Mouse (Mus musculus): ENCODE measurements around the gene Cdsn. TPM values are rescaled to one million over a fixed set of nuclear protein-coding genes. Genes with fewer than 3 reads are reported as not detected.

The Cdsn gene
- polyA plus RNA-seq, 1 experiment from 2014 or later, result 0.50 TPM

DNA sequence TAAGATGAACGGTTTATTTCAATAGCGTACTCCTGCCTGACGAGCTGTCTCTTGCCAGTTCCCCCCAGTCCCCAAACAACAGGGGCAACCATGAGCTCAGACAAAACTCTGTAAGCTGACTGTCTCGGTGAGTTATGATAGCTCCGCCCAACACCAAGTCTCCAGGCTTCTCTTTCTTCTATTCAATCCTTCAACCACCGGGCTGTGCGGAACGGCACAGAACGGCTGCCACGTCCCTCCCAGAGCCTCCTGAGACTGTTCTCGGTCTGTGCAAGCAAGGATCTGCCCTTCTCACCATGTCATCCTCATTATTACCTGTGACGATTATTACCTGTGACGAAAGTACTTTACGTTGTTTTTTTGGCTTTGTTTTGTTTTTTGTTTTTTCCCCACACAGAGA is 18.9 kb downstream of the Cdsn start:
- ATAC-seq (ENCODE audit: insufficient number of reproducible peaks, insufficient read depth, low FRiP score, low read depth), result no peak
- Histone ChIP-seq H3K4me3 (ENCODE audit: control insufficient read depth in 1 of 2, insufficient read depth in 1 of 2, low read depth in 1 of 2, low read length in 2 of 2) (no peak overlapping the region), H3K9me3 (ENCODE audit: control insufficient read depth, low read length) (no peaks in the 10 kb centered on the region), H3K27me3 (ENCODE audit: control insufficient read depth, insufficient read depth, low read length) (peaks cover 26% of the 10 kb centered on the region), H3K36me3 (ENCODE audit: control insufficient read depth, insufficient read depth, low read length) (no peaks in the 10 kb centered on the region), H3K9ac (ENCODE audit: low read length) (no peak overlapping the region), H3K4me1 (ENCODE audit: control insufficient read depth in 2 of 2, insufficient read depth in 2 of 2, low read length in 2 of 2) (peaks cover 0 to 6% of the 10 kb centered on the region in 2 experiments; a peak in 2 of 4 replicates), H3K27ac (replicated peaks in 1 of 2; ENCODE audit: control insufficient read depth in 1 of 2, insufficient read depth in 1 of 2, low read depth in 2 of 2, low read length in 2 of 2) (no peak overlapping the region), H3K4me2 (ENCODE audit: low read length) (no peak overlapping the region)
- 85% methylated on average over 14 of the region's 14 CpGs for WGBS

- Histone ChIP-seq H3K4me2 (ENCODE audit: low read length) (no peak overlapping the region), H3K4me1 (ENCODE audit: control insufficient read depth in 2 of 2, insufficient read depth in 2 of 2, low read length in 2 of 2) (peaks cover 0 to 6% of the 10 kb centered on the region in 2 experiments; a peak in 2 of 4 replicates), H3K27me3 (ENCODE audit: control insufficient read depth, insufficient read depth, low read length) (peaks cover 32% of the 10 kb centered on the region), H3K27ac (replicated peaks in 1 of 2; ENCODE audit: control insufficient read depth in 1 of 2, insufficient read depth in 1 of 2, low read depth in 2 of 2, low read length in 2 of 2) (no peak overlapping the region), H3K9ac (ENCODE audit: low read length) (no peak overlapping the region), H3K4me3 (ENCODE audit: control insufficient read depth in 1 of 2, insufficient read depth in 1 of 2, low read depth in 1 of 2, low read length in 2 of 2) (no peak overlapping the region), H3K9me3 (ENCODE audit: control insufficient read depth, low read length) (no peaks in the 10 kb centered on the region), H3K36me3 (ENCODE audit: control insufficient read depth, insufficient read depth, low read length) (no peaks in the 10 kb centered on the region)
- 94% methylated on average over 7 of the region's 7 CpGs for WGBS
- no peak for ATAC-seq (ENCODE audit: insufficient number of reproducible peaks, insufficient read depth, low FRiP score, low read depth)
Measured at GRCm38 (mm10) chr17:35571477-35571876, 19.5 kb downstream of the Cdsn start.

- 17% methylated on average over 6 of the region's 6 CpGs for WGBS
- no peaks in the 10 kb centered on the region for H3K36me3 ChIP-seq (ENCODE audit: control insufficient read depth, insufficient read depth, low read length)
- peaks cover 10% of the 10 kb centered on the region for H3K27me3 ChIP-seq (ENCODE audit: control insufficient read depth, insufficient read depth, low read length)
- H3K4me2 ChIP-seq (ENCODE audit: low read length), result no peak overlapping the region
- H3K27ac ChIP-seq (replicated peaks in 1 of 2; ENCODE audit: control insufficient read depth in 1 of 2, insufficient read depth in 1 of 2, low read depth in 2 of 2, low read length in 2 of 2), result no peak overlapping the region
- H3K9me3 ChIP-seq (ENCODE audit: control insufficient read depth, low read length), result no peaks in the 10 kb centered on the region
- H3K4me1 ChIP-seq (ENCODE audit: control insufficient read depth in 2 of 2, insufficient read depth in 2 of 2, low read length in 2 of 2), result no peaks in the 10 kb centered on the region
- no peak overlapping the region for H3K9ac ChIP-seq (ENCODE audit: low read length)
- ATAC-seq (ENCODE audit: insufficient number of reproducible peaks, insufficient read depth, low FRiP score, low read depth), result no peak
- H3K4me3 ChIP-seq (ENCODE audit: control insufficient read depth in 1 of 2, insufficient read depth in 1 of 2, low read depth in 1 of 2, low read length in 2 of 2), result no peak overlapping the region
Measured at GRCm38 (mm10) chr17:35578211-35578610, 26.3 kb downstream of the Cdsn start.

GRCm38 (mm10) chr17:35582900-35583299 is 31.0 kb downstream of the Cdsn start:
- no peak for ATAC-seq (ENCODE audit: insufficient number of reproducible peaks, insufficient read depth, low FRiP score, low read depth)
- WGBS, result 85% methylated on average over 1 of the region's 1 CpGs
- no peaks in the 10 kb centered on the region for H3K36me3 ChIP-seq (ENCODE audit: control insufficient read depth, insufficient read depth, low read length)

DNA sequence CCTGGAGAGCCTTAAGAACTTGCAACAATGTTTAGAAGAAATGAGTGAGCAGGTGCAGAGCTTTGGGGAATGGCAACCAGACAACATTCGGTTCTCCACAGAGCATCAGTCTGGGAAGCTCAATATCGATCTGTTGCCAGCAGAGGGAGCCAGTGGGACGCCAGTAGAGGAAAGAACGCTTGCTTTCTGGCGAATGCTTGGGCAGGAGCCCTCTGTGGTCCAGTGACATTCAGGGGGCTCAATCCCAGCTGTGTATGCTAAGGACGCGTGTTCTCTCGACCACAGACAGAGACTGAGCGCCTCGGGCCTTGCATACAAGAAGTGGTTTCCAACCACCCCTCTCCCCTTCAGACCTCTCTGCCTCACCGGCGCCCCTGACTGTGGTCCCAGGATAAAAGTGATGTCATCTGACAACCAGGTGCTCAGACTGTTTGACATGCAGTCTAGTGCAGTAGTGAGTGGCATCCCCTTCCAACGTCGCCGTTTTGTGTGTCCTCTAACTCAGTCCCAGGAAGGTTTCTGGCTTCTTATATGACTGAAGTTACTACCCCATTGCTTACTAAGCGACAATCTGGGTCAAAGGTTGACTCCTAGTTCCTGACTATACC is 32.5 kb downstream of the Cdsn start:
- Histone ChIP-seq H3K4me3 (ENCODE audit: control insufficient read depth in 1 of 2, insufficient read depth in 1 of 2, low read depth in 1 of 2, low read length in 2 of 2) (no peak overlapping the region), H3K4me2 (ENCODE audit: low read length) (peak overlapping the region; percentile 46), H3K9ac (ENCODE audit: low read length) (no peak overlapping the region), H3K9me3 (ENCODE audit: control insufficient read depth, low read length) (peaks cover 3% of the 10 kb centered on the region; the same call in 1 of the 2 replicates), H3K27ac (replicated peaks in 1 of 2; ENCODE audit: control insufficient read depth in 1 of 2, insufficient read depth in 1 of 2, low read depth in 2 of 2, low read length in 2 of 2) (no peak overlapping the region), H3K36me3 (ENCODE audit: control insufficient read depth, insufficient read depth, low read length) (no peaks in the 10 kb centered on the region), H3K27me3 (ENCODE audit: control insufficient read depth, insufficient read depth, low read length) (no peaks in the 10 kb centered on the region), H3K4me1 (ENCODE audit: control insufficient read depth in 2 of 2, insufficient read depth in 2 of 2, low read length in 2 of 2) (peaks cover 0 to 2% of the 10 kb centered on the region in 2 experiments; a peak in 1 of 4 replicates)
- ATAC-seq (ENCODE audit: insufficient number of reproducible peaks, insufficient read depth, low FRiP score, low read depth), result no peak
- WGBS, result 14% methylated on average over 16 of the region's 16 CpGs

More at GRCm38 (mm10) chr17:35582900-35583299, 31.0 kb downstream of the Cdsn start:
- H3K27ac ChIP-seq (replicated peaks in 1 of 2; ENCODE audit: control insufficient read depth in 1 of 2, insufficient read depth in 1 of 2, low read depth in 2 of 2, low read length in 2 of 2), result no peak overlapping the region
- peaks cover 0 to 2% of the 10 kb centered on the region in 2 experiments; a peak in 1 of 4 replicates for H3K4me1 ChIP-seq (ENCODE audit: control insufficient read depth in 2 of 2, insufficient read depth in 2 of 2, low read length in 2 of 2)
- H3K4me3 ChIP-seq (ENCODE audit: control insufficient read depth in 1 of 2, insufficient read depth in 1 of 2, low read depth in 1 of 2, low read length in 2 of 2), result no peak overlapping the region
- H3K4me2 ChIP-seq (ENCODE audit: low read length), result no peak overlapping the region
- peaks cover 3% of the 10 kb centered on the region; the same call in 1 of the 2 replicates for H3K9me3 ChIP-seq (ENCODE audit: control insufficient read depth, low read length)
- no peak overlapping the region for H3K9ac ChIP-seq (ENCODE audit: low read length)
- no peaks in the 10 kb centered on the region for H3K27me3 ChIP-seq (ENCODE audit: control insufficient read depth, insufficient read depth, low read length)

- Histone ChIP-seq H3K27me3 (ENCODE audit: control insufficient read depth, insufficient read depth, low read length) (no peaks in the 10 kb centered on the region), H3K4me1 (ENCODE audit: control insufficient read depth in 2 of 2, insufficient read depth in 2 of 2, low read length in 2 of 2) (peaks cover 0 to 2% of the 10 kb centered on the region in 2 experiments; a peak in 1 of 4 replicates), H3K4me2 (ENCODE audit: low read length) (no peak overlapping the region), H3K27ac (replicated peaks in 1 of 2; ENCODE audit: control insufficient read depth in 1 of 2, insufficient read depth in 1 of 2, low read depth in 2 of 2, low read length in 2 of 2) (no peak overlapping the region), H3K9me3 (ENCODE audit: control insufficient read depth, low read length) (peaks cover 3% of the 10 kb centered on the region; the same call in 1 of the 2 replicates), H3K9ac (ENCODE audit: low read length) (no peak overlapping the region), H3K4me3 (ENCODE audit: control insufficient read depth in 1 of 2, insufficient read depth in 1 of 2, low read depth in 1 of 2, low read length in 2 of 2) (no peak overlapping the region), H3K36me3 (ENCODE audit: control insufficient read depth, insufficient read depth, low read length) (no peaks in the 10 kb centered on the region)
- ATAC-seq (ENCODE audit: insufficient number of reproducible peaks, insufficient read depth, low FRiP score, low read depth), result no peak
- 83% methylated on average over 1 of the region's 1 CpGs for WGBS
Measured at GRCm38 (mm10) chr17:35587291-35587690, 35.4 kb downstream of the Cdsn start.

DNA sequence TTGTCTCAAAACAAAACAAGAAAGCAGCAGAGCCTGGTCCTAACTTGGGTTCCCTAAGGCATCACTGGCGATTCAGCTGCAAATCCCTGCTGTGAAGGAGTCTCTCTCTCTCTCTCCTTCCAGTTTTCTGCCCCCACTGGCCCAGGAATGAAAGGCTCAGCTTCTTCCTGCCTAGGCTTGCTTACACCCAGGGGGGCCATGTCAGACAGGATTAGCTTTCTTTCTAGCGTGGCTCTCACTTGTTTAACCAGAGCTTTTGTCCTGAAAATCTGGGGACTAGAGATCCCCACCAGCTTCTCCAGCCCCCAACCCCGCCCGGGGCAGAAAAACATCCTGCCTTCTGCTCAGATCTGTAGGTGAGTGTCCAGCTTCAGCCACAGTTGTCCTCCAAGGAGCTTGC is 36.5 kb downstream of the Cdsn start:
- no peak for ATAC-seq (ENCODE audit: insufficient number of reproducible peaks, insufficient read depth, low FRiP score, low read depth)
- H3K4me2 ChIP-seq (ENCODE audit: low read length), result no peak overlapping the region
- no peaks in the 10 kb centered on the region for H3K27me3 ChIP-seq (ENCODE audit: control insufficient read depth, insufficient read depth, low read length)
- H3K4me3 ChIP-seq (ENCODE audit: control insufficient read depth in 1 of 2, insufficient read depth in 1 of 2, low read depth in 1 of 2, low read length in 2 of 2), result no peak overlapping the region
- peaks cover 3% of the 10 kb centered on the region; the same call in 1 of the 2 replicates for H3K9me3 ChIP-seq (ENCODE audit: control insufficient read depth, low read length)
- peaks cover 0 to 2% of the 10 kb centered on the region in 2 experiments; a peak in 1 of 4 replicates for H3K4me1 ChIP-seq (ENCODE audit: control insufficient read depth in 2 of 2, insufficient read depth in 2 of 2, low read length in 2 of 2)
- no peak overlapping the region for H3K9ac ChIP-seq (ENCODE audit: low read length)
- 28% methylated on average over 4 of the region's 4 CpGs for WGBS
- no peaks in the 10 kb centered on the region for H3K36me3 ChIP-seq (ENCODE audit: control insufficient read depth, insufficient read depth, low read length)
- H3K27ac ChIP-seq (replicated peaks in 1 of 2; ENCODE audit: control insufficient read depth in 1 of 2, insufficient read depth in 1 of 2, low read depth in 2 of 2, low read length in 2 of 2), result no peak overlapping the region
